Mouse (Mus musculus) limb, embryonic 14.5 days (tissue): Measurements from ENCODE around the gene Btbd3. TPM values are rescaled to one million over a fixed set of nuclear protein-coding genes. Genes with fewer than 3 reads are reported as not detected.

ENCODE experiments used
- ATAC-seq: fragments of 200-750 bp; cut with Nextera tagmentation; 2 replicates; pipeline ENCODE4 v1.8.0; 2017; ENCODE audit warnings: low read depth, moderate number of reproducible peaks, moderate TSS enrichment; ENCODE audit not compliant: low FRiP score
- DNase-seq: peaks from one replicate; pipeline ENCODE4 v3.0.0-alpha.2; 2015; ENCODE audit warnings: low spot score
- H3K27ac ChIP-seq: fragments of 300-500 bp; sonication (generic); replicated peaks from 2 replicates; pipeline ENCODE4 v1.5.1; 2014; ENCODE audit warnings: low read depth, mild to moderate bottlenecking, low read length, moderate library complexity, mixed read lengths
- H3K27me3 ChIP-seq: fragments of 300-500 bp; sonication (generic); 2 replicates; pipeline ENCODE4 v1.6.1; 2014; ENCODE audit warnings: low read length, mixed read lengths; ENCODE audit not compliant: control insufficient read depth, insufficient read depth
- H3K36me3 ChIP-seq: fragments of 300-500 bp; sonication (generic); 2 replicates; pipeline ENCODE4 v1.6.1; 2014; ENCODE audit warnings: mild to moderate bottlenecking, low read length, moderate library complexity, mixed read lengths; ENCODE audit not compliant: control insufficient read depth, insufficient read depth
- H3K4me1 ChIP-seq: fragments of 300-500 bp; sonication (generic); 2 replicates; pipeline ENCODE4 v1.6.1; 2014; ENCODE audit warnings: antibody characterized with exemption, low read length, mixed read lengths; ENCODE audit not compliant: control insufficient read depth, insufficient read depth
- H3K4me2 ChIP-seq: fragments of 300-500 bp; sonication (generic); replicated peaks from 2 replicates; pipeline ENCODE4 v1.6.1; 2014; ENCODE audit warnings: low read depth, mild to moderate bottlenecking, low read length, moderate library complexity; ENCODE audit not compliant: severe bottlenecking
- H3K4me3 ChIP-seq: fragments of 300-500 bp; sonication (generic); replicated peaks from 2 replicates; pipeline ENCODE4 v1.5.1; 2014; ENCODE audit warnings: low read length
- H3K9ac ChIP-seq: fragments of 300-500 bp; sonication (generic); 2 replicates; pipeline ENCODE4 v1.6.1; 2014; ENCODE audit warnings: mild to moderate bottlenecking, low read depth, low read length, moderate library complexity; ENCODE audit not compliant: severe bottlenecking
- H3K9me3 ChIP-seq: fragments of 300-500 bp; sonication (generic); 2 replicates; pipeline ENCODE4 v1.6.1; 2016; ENCODE audit warnings: low read length; ENCODE audit not compliant: control insufficient read depth
- POLR2A ChIP-seq: fragments of 200-500 bp; IDR thresholded peaks from 2 replicates; pipeline ENCODE4 v1.8.0; 2012; ENCODE audit warnings: inconsistent platforms, mild to moderate bottlenecking, moderate library complexity, borderline replicate concordance; ENCODE audit not compliant: insufficient read depth, insufficient read length; ENCODE audit errors: extremely low read depth
- WGBS: fragments of 180-500 bp; shearing (Covaris S2); extraction: QIAGEN DNeasy Blood & Tissue Kit; methylation state at CpG from one replicate; pipeline ENCODE4 v1.1.7; 2014; 5-methylcytosine and 5-hydroxymethylcytosine counted together
- polyA plus RNA-seq, 2 experiments: library from polyadenylated mRNA; depleted of rRNA in 1 of 2; stranded (reverse) in 1 of 2; unstranded in 1 of 2; fragments of >200 nt; fragmentation: Nextera tagmentation in 1 of 2; extraction: Ambion mirVana in 1 of 2; gene quantifications; 2 replicates each; pipeline versions ENCODE4 v1.2.1 to v1.2.3; 2012 to 2014

Btbd3 gene
- polyA plus RNA-seq, 2 experiments = 33.8 to 39.0 TPM

GRCm38 (mm10) chr2:138590307-138590706 is 333.9 kb downstream of the Btbd3 start:
- ATAC-seq = no peak
- DNase-seq = no peak
- H3K4me2 ChIP-seq = no peak overlapping the region
- no peaks in the 10 kb centered on the region for H3K36me3 ChIP-seq
- H3K9me3 ChIP-seq = no peaks in the 10 kb centered on the region
- H3K27ac ChIP-seq = no peak overlapping the region
- no peaks in the 10 kb centered on the region for H3K4me1 ChIP-seq
- no peaks in the 10 kb centered on the region for H3K27me3 ChIP-seq
- TF ChIP-seq POLR2A = no peak
- 61% methylated on average over 1 of the region's 1 CpGs for WGBS
- no peak overlapping the region for H3K9ac ChIP-seq
- no peak overlapping the region for H3K4me3 ChIP-seq

- Histone ChIP-seq H3K36me3 (no peaks in the 10 kb centered on the region), H3K4me2 (no peak overlapping the region), H3K4me3 (no peak overlapping the region), H3K4me1 (no peaks in the 10 kb centered on the region), H3K27ac (no peak overlapping the region), H3K27me3 (no peaks in the 10 kb centered on the region), H3K9ac (no peak overlapping the region), H3K9me3 (no peaks in the 10 kb centered on the region)
- no peak for TF ChIP-seq POLR2A
- no peak for DNase-seq
- no peak for ATAC-seq
These were observed 356.0 kb downstream of the Btbd3 start for GRCm38 (mm10) chr2:138612361-138612760.

- Histone ChIP-seq H3K36me3 (no peaks in the 10 kb centered on the region), H3K4me3 (no peak overlapping the region), H3K4me1 (no peaks in the 10 kb centered on the region), H3K9me3 (no peaks in the 10 kb centered on the region), H3K4me2 (no peak overlapping the region), H3K9ac (no peak overlapping the region), H3K27ac (no peak overlapping the region), H3K27me3 (no peaks in the 10 kb centered on the region)
- WGBS = 78% methylated on average over 5 of the region's 5 CpGs
- TF ChIP-seq POLR2A = no peak
- ATAC-seq = no peak
- no peak for DNase-seq
These were observed 361.1 kb downstream of the Btbd3 start for GRCm38 (mm10) chr2:138617501-138617900.
